Mouse (Mus musculus) MEL (cell line): Measurements from ENCODE around the gene Eef1akmt3. TPM values are rescaled to one million over a fixed set of nuclear protein-coding genes. Genes with fewer than 3 reads are reported as not detected.

Experiments used
- DNase-seq: peaks from one replicate; pipeline ENCODE4 v3.0.0; 2011; ENCODE audit warnings: low read depth, low spot score
- H3K27ac ChIP-seq: 2 replicates; pipeline ENCODE4 v1.5.1; 2012; ENCODE audit warnings: low read depth, mild to moderate bottlenecking, control low read depth, low read length, moderate library complexity; ENCODE audit not compliant: control insufficient read depth
- H3K27me3 ChIP-seq, 2 experiments: fragments of 150-350 bp in 1 of 2; sonication (generic) in 1 of 2; 2 replicates each; pipeline ENCODE4 v1.6.1; 2012; ENCODE audit warnings: low read length in 2 of 2, mild to moderate bottlenecking in 2 of 2, improper control_type of control experiment in 1 of 2, moderate library complexity in 1 of 2; ENCODE audit not compliant: insufficient read depth in 2 of 2, control insufficient read depth in 1 of 2
- H3K36me3 ChIP-seq, 2 experiments: 2 replicates each; pipeline ENCODE4 v1.6.1; 2012 to 2014; ENCODE audit warnings: low read length in 2 of 2, improper control_type of control experiment in 1 of 2, inconsistent platforms in 1 of 2, mild to moderate bottlenecking in 1 of 2; ENCODE audit not compliant: insufficient read depth in 2 of 2, control insufficient read depth in 1 of 2
- H3K4me1 ChIP-seq, 2 experiments: fragments of 150-350 bp in 1 of 2; sonication (generic) in 1 of 2; 2 replicates each; pipeline ENCODE4 v1.6.1; 2012; ENCODE audit warnings: low read length in 2 of 2, improper control_type of control experiment in 1 of 2, mild to moderate bottlenecking in 1 of 2; ENCODE audit not compliant: insufficient read depth in 2 of 2, control insufficient read depth in 1 of 2
- H3K4me3 ChIP-seq, 2 experiments: fragments of 150-350 bp in 1 of 2; sonication (generic) in 1 of 2; 2 replicates each; pipeline ENCODE4 v1.5.1; 2012; ENCODE audit warnings: low read depth in 2 of 2, low read length in 2 of 2, mild to moderate bottlenecking in 2 of 2, moderate library complexity in 2 of 2, control low read depth in 1 of 2, improper control_type of control experiment in 1 of 2; ENCODE audit not compliant: control insufficient read depth in 1 of 2, insufficient read depth in 1 of 2
- H3K79me2 ChIP-seq: 2 replicates; pipeline ENCODE4 v1.6.1; 2012; ENCODE audit warnings: mild to moderate bottlenecking, low read length, moderate library complexity; ENCODE audit not compliant: control insufficient read depth, poor library complexity, insufficient read depth
- H3K9ac ChIP-seq: 2 replicates; pipeline ENCODE4 v1.6.1; 2012; ENCODE audit warnings: low read depth, mild to moderate bottlenecking, control low read depth, low read length, moderate library complexity; ENCODE audit not compliant: control insufficient read depth, poor library complexity, severe bottlenecking
- H3K9me3 ChIP-seq: fragments of 150-350 bp; sonication (generic); replicated peaks from 2 replicates; pipeline ENCODE4 v1.6.1; 2012; ENCODE audit warnings: mild to moderate bottlenecking, low read length, improper control_type of control experiment, moderate library complexity; ENCODE audit not compliant: insufficient read depth
- BHLHE40 ChIP-seq: IDR thresholded peaks from 2 replicates; pipeline ENCODE4 v1.6.1; 2012; ENCODE audit warnings: low read depth, mild to moderate bottlenecking, inconsistent platforms, low read length, improper control_type of control experiment, borderline replicate concordance
- CTCF ChIP-seq, 3 experiments: IDR thresholded peaks in 2 of 3; conservative IDR thresholded peaks in 1 of 3; 2 replicates each; pipeline ENCODE4 v1.5.1; 2011 to 2012; ENCODE audit warnings: low read length in 3 of 3, low read depth in 2 of 3, mild to moderate bottlenecking in 2 of 3, improper control_type of control experiment in 1 of 3, inconsistent platforms in 1 of 3, mixed read lengths in 1 of 3, moderate library complexity in 1 of 3; ENCODE audit not compliant: control insufficient read depth in 1 of 3, insufficient read depth in 1 of 3, poor library complexity in 1 of 3, severe bottlenecking in 1 of 3
- E2F4 ChIP-seq: IDR thresholded peaks from 2 replicates; pipeline ENCODE4 v1.6.1; 2011; ENCODE audit warnings: low read depth, low read length, improper control_type of control experiment, borderline replicate concordance
- EP300 ChIP-seq, 2 experiments: IDR thresholded peaks; 2 replicates each; pipeline ENCODE4 v1.6.1; 2011; ENCODE audit warnings: improper control_type of control experiment in 2 of 2, low read length in 2 of 2, low read depth in 1 of 2, mild to moderate bottlenecking in 1 of 2
- GABPA ChIP-seq: IDR thresholded peaks from 2 replicates; pipeline ENCODE4 v1.6.1; 2012; ENCODE audit warnings: low read depth, mild to moderate bottlenecking, inconsistent platforms, low read length, improper control_type of control experiment, moderate library complexity
- JUND ChIP-seq: IDR thresholded peaks from 2 replicates; pipeline ENCODE4 v1.6.1; 2011; ENCODE audit warnings: low read depth, mild to moderate bottlenecking, improper control_type of control experiment, low read length
- KAT2A ChIP-seq: conservative IDR thresholded peaks from 2 replicates; pipeline ENCODE4 v1.6.1; 2012; ENCODE audit warnings: low read depth, low read length, improper control_type of control experiment, inconsistent platforms
- MAZ ChIP-seq: IDR thresholded peaks from 2 replicates; pipeline ENCODE4 v1.6.1; 2012; ENCODE audit warnings: low read depth, mild to moderate bottlenecking, inconsistent platforms, low read length, improper control_type of control experiment
- SIN3A ChIP-seq: IDR thresholded peaks from 2 replicates; pipeline ENCODE4 v1.6.1; 2012; ENCODE audit warnings: low read length, improper control_type of control experiment, inconsistent platforms
- SMC3 ChIP-seq: IDR thresholded peaks from 2 replicates; pipeline ENCODE4 v1.6.1; 2011; ENCODE audit warnings: low read depth, low read length, improper control_type of control experiment
- TBP ChIP-seq: IDR thresholded peaks from 2 replicates; pipeline ENCODE4 v1.8.0; 2011; ENCODE audit warnings: low read depth, low read length, improper control_type of control experiment
- USF1 ChIP-seq: IDR thresholded peaks from 2 replicates; pipeline ENCODE4 v1.6.1; 2014; ENCODE audit warnings: low read depth, mild to moderate bottlenecking, inconsistent platforms, low read length, improper control_type of control experiment, moderate library complexity
- USF2 ChIP-seq, 2 experiments: IDR thresholded peaks; 2 replicates each; pipeline ENCODE4 v1.6.1; 2011 to 2012; ENCODE audit warnings: improper control_type of control experiment in 2 of 2, low read length in 2 of 2, borderline replicate concordance in 1 of 2, inconsistent platforms in 1 of 2, low read depth in 1 of 2, mild to moderate bottlenecking in 1 of 2; ENCODE audit not compliant: insufficient read depth in 1 of 2
- ZC3H11A ChIP-seq: IDR thresholded peaks from 2 replicates; pipeline ENCODE4 v1.6.1; 2012; ENCODE audit warnings: low read depth, mild to moderate bottlenecking, inconsistent platforms, low read length, improper control_type of control experiment
- ZKSCAN1 ChIP-seq: IDR thresholded peaks from 2 replicates; pipeline ENCODE4 v1.6.1; 2012; ENCODE audit warnings: low read depth, mild to moderate bottlenecking, inconsistent platforms, low read length, improper control_type of control experiment, moderate library complexity
- polyA plus RNA-seq, 2 experiments: library from polyadenylated mRNA; stranded (reverse) in 1 of 2; unstranded in 1 of 2; fragments of >175 nt in 1 of 2; fragments of >200 nt in 1 of 2; gene quantifications; 2 replicates each; pipeline versions ENCODE4 v1.2.1 to v1.2.4; 2012; ENCODE audit warnings: low replicate concordance in 2 of 2, low read depth in 1 of 2; ENCODE audit not compliant: insufficient read length in 2 of 2, insufficient read depth in 1 of 2, missing spikeins in 1 of 2
- total RNA-seq: library from RNA; depleted of rRNA; stranded (reverse); fragments of 300-350 nt; gene quantifications from 2 replicates; pipeline ENCODE4 v1.2.3, GENCODE M21; 2012

Gene Eef1akmt3
- total and polyA plus RNA-seq, 3 experiments: 0.27 to 2.3 TPM; not detected in 1

GRCm38 (mm10) chr10:127085633-127086032, 44.3 kb upstream of the Eef1akmt3 start:
- H3K4me1 ChIP-seq: no peaks in the 10 kb centered on the region

GRCm38 (mm10) chr10:127085052-127085451, 43.7 kb upstream of the Eef1akmt3 start:
- Histone ChIP-seq H3K79me2 (no peaks in the 10 kb centered on the region), H3K27ac (no peak overlapping the region), H3K4me1 (no peaks in the 10 kb centered on the region), H3K36me3 (peaks cover 0 to 3% of the 10 kb centered on the region in 2 experiments; a peak in 1 of 4 replicates), H3K4me3 (no peak overlapping the region), H3K27me3 (no peaks in the 10 kb centered on the region), H3K9me3 (no peaks in the 10 kb centered on the region), H3K9ac (no peak overlapping the region)
- TF ChIP-seq EP300 (IDR thresholded peaks at IDR 0.05; ENCODE audit: low read depth in 1 of 2, low read length in 2 of 2) (no peak), MAZ (no peak)
- no peak for DNase-seq

More at GRCm38 (mm10) chr10:127085633-127086032, 44.3 kb upstream of the Eef1akmt3 start:
- Histone ChIP-seq H3K4me3 (no peak overlapping the region), H3K79me2 (no peaks in the 10 kb centered on the region), H3K27ac (no peak overlapping the region), H3K27me3 (no peaks in the 10 kb centered on the region)
- TF ChIP-seq BHLHE40 (no peak), KAT2A (no peak), GABPA (no peak), ZC3H11A (0 out of 2 replicates have a peak, but pooled peaks have one; percentile 6), USF2 (IDR thresholded peaks at IDR 0.05; ENCODE audit: borderline replicate concordance in 1 of 2, insufficient read depth in 1 of 2, low read depth in 1 of 2, low read length in 2 of 2) (no peak), MAZ (no peak), SMC3 (peak; percentile 45), EP300 (IDR thresholded peaks at IDR 0.05; ENCODE audit: low read depth in 1 of 2, low read length in 2 of 2) (no peak), JUND (no peak), TBP (no peak), E2F4 (no peak), ZKSCAN1 (no peak), CTCF (IDR thresholded peaks at IDR 0.05 in 2 of 3, conservative IDR thresholded peaks at IDR 0.05 in 1 of 3; ENCODE audit: control insufficient read depth in 1 of 3, insufficient read depth in 1 of 3, low read depth in 2 of 3, low read length in 3 of 3, poor library complexity in 1 of 3, severe bottlenecking in 1 of 3) (peak in 2 of 3 experiments; percentile 3 to 42; a peak in 2 of 6 replicates), SIN3A (no peak), USF1 (no peak)
- TF ChIP-seq, all 39 proteins: peak for 3
- Histone ChIP-seq H3K36me3 (peaks cover 0 to 3% of the 10 kb centered on the region in 2 experiments; a peak in 1 of 4 replicates), H3K9me3 (no peaks in the 10 kb centered on the region), H3K9ac (no peak overlapping the region)
- DNase-seq: no peak
